Mouse (Mus musculus): ENCODE measurements around the gene Olfr294.

Olfr294 gene

GRCm38 (mm10) chr7:86616543-86616942 is at the start of gene Olfr294:
Gene Olfr294, minus strand, starts transcription at chr7:86616643.
- no peak for DNase-seq (ENCODE audit: low read depth, low spot score)

DNA sequence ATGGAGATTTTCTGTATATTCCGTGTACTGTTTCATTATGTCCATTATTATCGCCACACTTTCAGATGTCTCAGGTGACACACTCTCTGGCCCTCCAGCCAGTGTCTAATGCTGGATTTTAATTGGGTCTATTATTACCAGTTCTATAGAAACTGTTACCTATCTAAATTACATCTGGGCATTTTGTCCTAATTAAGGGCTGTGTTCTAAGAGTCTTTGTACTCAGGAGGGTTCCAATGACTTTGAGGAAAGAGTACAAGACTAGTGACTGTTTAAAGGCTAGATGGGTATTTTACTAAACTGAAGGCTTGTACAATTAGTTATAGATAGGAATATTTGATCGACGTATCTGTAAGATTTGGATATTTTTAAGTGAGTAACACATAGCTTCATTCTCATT is 32.3 kb upstream of the Olfr294 start, which contains the start of gene Olfr293:
Gene Olfr293, plus strand, starts transcription at position 301 of the 400 bp plus-strand sequence.
- DNase-seq (ENCODE audit: low read depth, low spot score), result no peak

DNA sequence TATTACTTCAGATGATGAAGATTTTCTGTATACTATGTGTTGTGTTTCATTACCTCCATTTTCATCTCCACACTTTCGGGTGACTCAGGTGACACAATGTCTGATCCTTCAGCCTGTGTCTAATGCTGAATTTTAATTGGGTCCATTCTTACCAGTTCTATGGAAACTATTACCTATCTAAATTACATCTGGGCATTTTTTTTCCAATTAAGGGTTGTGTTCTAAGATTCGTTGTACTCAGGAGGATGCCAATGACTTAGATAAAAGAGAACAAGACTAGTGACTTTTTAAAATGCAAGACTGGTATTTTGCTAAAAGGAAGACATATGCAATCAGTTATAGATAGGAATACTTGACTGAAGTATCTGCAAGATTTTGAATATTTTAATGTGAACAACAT is 32.9 kb downstream of the Olfr294 start, which contains the start of gene Olfr295:
Gene Olfr295, plus strand, starts transcription at position 301 of the 400 bp plus-strand sequence.
- DNase-seq (ENCODE audit: low read depth, low spot score), result no peak
